Mouse (Mus musculus) heart, embryonic 15.5 days (tissue): ENCODE measurements around the gene Svs6. TPM values are rescaled to one million over a fixed set of nuclear protein-coding genes. Genes with fewer than 3 reads are reported as not detected.
"Not testable (repeated sequence)": the region's sequence is repeated elsewhere in the genome, so short reads cannot be mapped to it uniquely, and the experiment has no call there.

ENCODE experiments used
- ATAC-seq: fragments of 200-750 bp; cut with Nextera tagmentation; replicated peaks from 2 replicates; pipeline ENCODE4 v1.8.0; 2017; ENCODE audit warnings: low read depth, moderate TSS enrichment; ENCODE audit not compliant: insufficient number of reproducible peaks, insufficient read depth, low FRiP score
- H3K27ac ChIP-seq: fragments of 300-500 bp; sonication (generic); 2 replicates; pipeline ENCODE4 v1.5.1; 2015; ENCODE audit warnings: mild to moderate bottlenecking, inconsistent platforms
- H3K27me3 ChIP-seq: fragments of 300-500 bp; sonication (generic); 2 replicates; pipeline ENCODE4 v1.6.1; 2015; ENCODE audit warnings: inconsistent platforms
- H3K36me3 ChIP-seq: fragments of 300-500 bp; sonication (generic); 2 replicates; pipeline ENCODE4 v1.6.1; 2015; ENCODE audit warnings: mild to moderate bottlenecking, inconsistent platforms
- H3K4me1 ChIP-seq: fragments of 300-500 bp; sonication (generic); replicated peaks from 2 replicates; pipeline ENCODE4 v1.6.1; 2015; ENCODE audit warnings: inconsistent platforms
- H3K4me2 ChIP-seq: fragments of 300-500 bp; sonication (generic); 2 replicates; pipeline ENCODE4 v1.6.1; 2015; ENCODE audit warnings: inconsistent platforms, mild to moderate bottlenecking, moderate library complexity
- H3K4me3 ChIP-seq: fragments of 300-500 bp; sonication (generic); 2 replicates; pipeline ENCODE4 v1.5.1; 2015; ENCODE audit warnings: mild to moderate bottlenecking, inconsistent platforms
- H3K9ac ChIP-seq: fragments of 300-500 bp; sonication (generic); 2 replicates; pipeline ENCODE4 v1.6.1; 2015; ENCODE audit warnings: mild to moderate bottlenecking, inconsistent platforms
- H3K9me3 ChIP-seq: fragments of 300-500 bp; sonication (generic); replicated peaks from 2 replicates; pipeline ENCODE4 v1.6.1; 2016; ENCODE audit warnings: inconsistent platforms
- WGBS: fragments of 180-500 bp; shearing (Covaris S2); methylation state at CpG from one replicate; pipeline ENCODE4 v1.1.7; 2015; ENCODE audit warnings: mixed read lengths; 5-methylcytosine and 5-hydroxymethylcytosine counted together
- polyA plus RNA-seq: library from polyadenylated mRNA; unstranded; fragments of >200 nt; fragmentation: Nextera tagmentation; extraction: Ambion mirVana; gene quantifications from 2 replicates; pipeline ENCODE4 v1.2.1, GENCODE M21; 2015

Svs6 gene
- polyA plus RNA-seq: not detected in 2 replicates

- H3K27ac ChIP-seq, H3K36me3 ChIP-seq, H3K27me3 ChIP-seq, H3K9me3 ChIP-seq, H3K4me1 ChIP-seq, H3K4me3 ChIP-seq, H3K9ac ChIP-seq, H3K4me2 ChIP-seq, ATAC-seq: not testable (repeated sequence)
- 80% methylated on average over 1 of the region's 1 CpGs for WGBS
Observed at GRCm38 (mm10) chr2:164316451-164316850, at the start of gene Svs6. TSS of gene Svs6 (plus strand) at chr2:164316751.

- no peaks in the 10 kb centered on the region for H3K9me3 ChIP-seq
- no peaks in the 10 kb centered on the region for H3K36me3 ChIP-seq
Observed at GRCm38 (mm10) chr2:164278359-164278758, 38.2 kb upstream of the Svs6 start, which contains the start of gene Svs4. TSS of gene Svs4 (minus strand) at chr2:164278459.

DNA sequence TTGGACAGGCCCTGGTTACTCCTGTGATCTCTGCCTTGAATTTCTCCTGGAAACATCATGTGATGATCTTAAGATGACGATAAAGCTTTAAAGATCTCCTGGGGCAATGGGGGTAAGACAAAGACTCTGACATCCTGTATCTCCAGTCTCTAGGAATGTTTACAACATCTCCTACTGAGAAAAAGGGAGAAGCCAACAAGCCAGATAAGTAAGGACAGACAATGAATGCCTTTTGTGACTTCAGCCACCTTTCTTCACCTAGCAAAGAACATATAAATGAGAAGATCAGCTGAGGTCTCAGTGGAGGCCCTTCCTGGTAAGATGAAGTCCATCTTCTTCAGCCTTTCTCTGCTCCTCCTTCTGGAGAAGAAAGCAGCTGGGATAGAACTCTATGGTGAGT lies 27.6 kb upstream of the Svs6 start, which contains the start of gene Svs3a:
Gene Svs3a, plus strand, starts transcription at position 301 of the 400 bp plus-strand sequence.
- not testable (repeated sequence) for H3K9ac ChIP-seq, H3K36me3 ChIP-seq, ATAC-seq, H3K4me1 ChIP-seq, H3K4me2 ChIP-seq, H3K9me3 ChIP-seq, H3K4me3 ChIP-seq, H3K27me3 ChIP-seq, H3K27ac ChIP-seq
- WGBS: 81% methylated on average over 1 of the region's 1 CpGs

More at GRCm38 (mm10) chr2:164278359-164278758, 38.2 kb upstream of the Svs6 start, which contains the start of gene Svs4:
- Histone ChIP-seq H3K9ac (no peak within 1 kb of the TSS), H3K4me1 (no peaks in the 10 kb centered on the region), H3K4me3 (no peak within 1 kb of the TSS), H3K27ac (no peak within 1 kb of the TSS), H3K4me2 (no peak within 1 kb of the TSS), H3K27me3 (no peaks in the 10 kb centered on the region)
- no peak for ATAC-seq
- WGBS: 78% methylated on average over 4 of the region's 4 CpGs

GRCm38 (mm10) chr2:164312599-164312998 lies 4.0 kb upstream of the Svs6 start:
- H3K9ac ChIP-seq: no peak overlapping the region
- WGBS: 74% methylated on average over 5 of the region's 5 CpGs
- no peaks in the 10 kb centered on the region for H3K27me3 ChIP-seq
- H3K36me3 ChIP-seq: no peaks in the 10 kb centered on the region
- no peak overlapping the region for H3K4me3 ChIP-seq
- H3K4me2 ChIP-seq: no peak overlapping the region
- H3K4me1 ChIP-seq: no peaks in the 10 kb centered on the region
- no peak for ATAC-seq
- no peaks in the 10 kb centered on the region for H3K9me3 ChIP-seq
- no peak overlapping the region for H3K27ac ChIP-seq

GRCm38 (mm10) chr2:164315460-164315859 lies 1.1 kb upstream of the Svs6 start:
- not testable (repeated sequence) for H3K9ac ChIP-seq, ATAC-seq, H3K36me3 ChIP-seq, H3K4me3 ChIP-seq, H3K4me2 ChIP-seq, H3K27ac ChIP-seq, H3K4me1 ChIP-seq, H3K9me3 ChIP-seq, H3K27me3 ChIP-seq

DNA sequence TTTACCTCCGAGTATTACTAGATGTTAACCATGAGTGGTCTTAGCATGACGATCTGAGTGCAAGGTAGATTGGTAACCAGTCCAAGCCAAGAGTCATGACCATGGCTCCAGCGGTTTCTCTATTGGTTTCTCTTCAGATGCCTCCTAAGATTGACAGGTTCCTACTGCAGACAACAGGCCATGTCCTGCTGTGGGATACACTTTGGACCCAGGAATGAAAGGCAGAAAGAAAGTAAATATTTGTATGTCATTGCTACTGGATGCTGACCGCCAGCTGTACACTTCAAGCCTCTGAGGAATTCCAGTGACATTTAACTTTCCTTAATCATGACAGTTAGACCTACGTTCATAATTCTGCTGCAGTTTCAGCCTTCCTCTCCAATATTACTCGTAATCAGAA lies 4.4 kb downstream of the Svs6 start:
- H3K36me3 ChIP-seq: no peaks in the 10 kb centered on the region
- no peak overlapping the region for H3K4me2 ChIP-seq
- ATAC-seq: no peak
- no peak overlapping the region for H3K9ac ChIP-seq
- H3K4me3 ChIP-seq: no peak overlapping the region
- no peaks in the 10 kb centered on the region for H3K4me1 ChIP-seq
- 76% methylated on average over 6 of the region's 6 CpGs for WGBS
- no peak overlapping the region for H3K27ac ChIP-seq
- no peaks in the 10 kb centered on the region; the same call in 1 of the 2 replicates for H3K27me3 ChIP-seq
- no peaks in the 10 kb centered on the region for H3K9me3 ChIP-seq

GRCm38 (mm10) chr2:164332440-164332839 lies 15.9 kb downstream of the Svs6 start, which contains the start of gene Svs5:
TSS of gene Svs5 (plus strand) at chr2:164332740.
- not testable (repeated sequence) for H3K36me3 ChIP-seq, H3K4me2 ChIP-seq, H3K27me3 ChIP-seq, H3K9me3 ChIP-seq, H3K27ac ChIP-seq, H3K9ac ChIP-seq, H3K4me3 ChIP-seq, H3K4me1 ChIP-seq, ATAC-seq
- 54% methylated on average over 3 of the region's 3 CpGs for WGBS

- ATAC-seq, H3K27me3 ChIP-seq, H3K4me3 ChIP-seq, H3K9me3 ChIP-seq, H3K9ac ChIP-seq, H3K36me3 ChIP-seq, H3K4me1 ChIP-seq, H3K4me2 ChIP-seq, H3K27ac ChIP-seq: not testable (repeated sequence)
- 85% methylated on average over 1 of the region's 1 CpGs for WGBS
Observed at GRCm38 (mm10) chr2:164343732-164344131, 27.2 kb downstream of the Svs6 start.

GRCm38 (mm10) chr2:164347697-164348096 lies 31.1 kb downstream of the Svs6 start:
- H3K9me3 ChIP-seq, ATAC-seq, H3K36me3 ChIP-seq, H3K4me3 ChIP-seq, H3K4me2 ChIP-seq, H3K4me1 ChIP-seq, H3K27ac ChIP-seq, H3K9ac ChIP-seq, H3K27me3 ChIP-seq: not testable (repeated sequence)

DNA sequence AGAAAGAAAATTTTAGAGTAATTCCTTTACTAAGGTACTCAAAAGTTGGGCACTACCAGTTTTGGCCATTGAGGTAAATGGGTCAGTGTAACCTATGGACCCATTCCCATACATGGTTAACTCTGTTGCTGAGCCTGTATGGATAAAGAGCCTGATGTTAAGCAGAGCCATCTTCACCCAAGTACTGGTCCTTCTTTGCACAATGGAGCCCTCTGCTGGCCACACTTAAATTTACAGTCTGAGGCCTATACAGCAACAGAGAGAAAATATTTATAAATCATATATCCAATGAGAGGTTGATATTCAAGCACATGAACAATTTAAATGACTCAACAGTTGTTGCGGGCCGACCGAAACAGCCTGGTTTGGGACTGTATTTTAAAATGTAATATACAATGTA lies 32.4 kb downstream of the Svs6 start:
- Histone ChIP-seq H3K9ac (no peak overlapping the region), H3K9me3 (no peaks in the 10 kb centered on the region), H3K36me3 (no peaks in the 10 kb centered on the region), H3K4me3 (no peak overlapping the region), H3K4me2 (no peak overlapping the region), H3K4me1 (no peaks in the 10 kb centered on the region), H3K27ac (no peak overlapping the region), H3K27me3 (no peaks in the 10 kb centered on the region)
- no peak for ATAC-seq
- WGBS: 87% methylated on average over 3 of the region's 3 CpGs

- H3K9me3 ChIP-seq: no peaks in the 10 kb centered on the region
- no peak overlapping the region for H3K4me3 ChIP-seq
- H3K4me1 ChIP-seq: no peaks in the 10 kb centered on the region
- no peak overlapping the region for H3K9ac ChIP-seq
- WGBS: 62% methylated on average over 3 of the region's 3 CpGs
- H3K27ac ChIP-seq: no peak overlapping the region
- no peak overlapping the region for H3K4me2 ChIP-seq
- H3K27me3 ChIP-seq: peaks cover 2% of the 10 kb centered on the region; the same call in 1 of the 2 replicates
- no peak for ATAC-seq
- no peaks in the 10 kb centered on the region for H3K36me3 ChIP-seq
Observed at GRCm38 (mm10) chr2:164352697-164353096, 36.1 kb downstream of the Svs6 start.

DNA sequence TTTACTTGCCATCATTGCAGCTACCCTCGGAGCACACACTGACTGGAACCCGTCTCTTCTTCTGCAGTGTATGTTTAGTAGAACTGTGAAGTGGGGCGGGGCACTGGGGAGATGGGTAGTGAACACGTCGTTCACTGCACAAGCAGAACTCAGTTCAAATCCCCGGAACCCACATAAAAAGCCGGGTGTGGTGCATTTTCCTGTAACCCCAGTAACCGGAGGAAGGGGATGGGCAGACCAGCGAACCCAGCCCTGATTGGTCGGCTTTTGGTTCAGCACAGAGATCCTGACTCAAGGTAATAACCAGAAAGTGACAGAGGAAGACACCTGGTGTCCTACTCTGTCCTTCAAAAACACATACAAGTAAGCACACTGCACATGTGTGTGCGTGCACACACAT lies 36.8 kb downstream of the Svs6 start:
- Histone ChIP-seq H3K4me1 (no peaks in the 10 kb centered on the region), H3K9ac (no peak overlapping the region), H3K27me3 (peaks cover 2% of the 10 kb centered on the region; the same call in 1 of the 2 replicates), H3K4me2 (no peak overlapping the region), H3K4me3 (no peak overlapping the region), H3K27ac (no peak overlapping the region), H3K36me3 (no peaks in the 10 kb centered on the region), H3K9me3 (no peaks in the 10 kb centered on the region)
- ATAC-seq: no peak
- 83% methylated on average over 11 of the region's 11 CpGs for WGBS
